Mouse (Mus musculus): ENCODE data around the gene C1qtnf4. TPM values are rescaled to one million over a fixed set of nuclear protein-coding genes. Genes with fewer than 3 reads are reported as not detected.

C1qtnf4 gene
- polyA plus RNA-seq, 1 experiment = 0.04 TPM

- TF ChIP-seq MYOD1 (IDR thresholded peaks at IDR 0.05; ENCODE audit: control insufficient read depth in 1 of 3, insufficient read length in 2 of 3, low read depth in 2 of 3) = no peak
- no peak for TF ChIP-seq MAX (IDR thresholded peaks at IDR 0.05; ENCODE audit: low read depth)
- no peak for TF ChIP-seq MYOG (IDR thresholded peaks at IDR 0.05; ENCODE audit: control insufficient read depth in 1 of 3, insufficient read depth in 1 of 3, insufficient read length in 2 of 3, low read depth in 2 of 3)
- TF ChIP-seq TCF3 (IDR thresholded peaks at IDR 0.05; ENCODE audit: insufficient read length, low read depth) = no peak
- TF ChIP-seq TCF12 (IDR thresholded peaks at IDR 0.05; ENCODE audit: insufficient read depth, poor library complexity, severe bottlenecking) = no peak
- TF ChIP-seq E2F4 (IDR thresholded peaks at IDR 0.05; ENCODE audit: insufficient read depth) = no peak
- TF ChIP-seq REST (IDR thresholded peaks at IDR 0.05; ENCODE audit: insufficient read depth, insufficient read length) = no peak
- no peaks in the 10 kb centered on the region for H3K79me2 ChIP-seq (ENCODE audit: control insufficient read depth, insufficient read depth)
- H3ac ChIP-seq (ENCODE audit: control insufficient read depth, insufficient read length) = no peak overlapping the region
- no peaks in the 10 kb centered on the region for H3K36me3 ChIP-seq (ENCODE audit: control insufficient read depth, insufficient read depth)
- no peak overlapping the region for H3K4me3 ChIP-seq
- no peak overlapping the region for H3K4me2 ChIP-seq (ENCODE audit: low read depth)
- H3K27me3 ChIP-seq (ENCODE audit: control insufficient read depth, insufficient read depth, insufficient read length) = no peaks in the 10 kb centered on the region
These were observed 10.4 kb upstream of the C1qtnf4 start for GRCm38 (mm10) chr2:90875239-90875638.

- Histone ChIP-seq H3K27me3 (ENCODE audit: control insufficient read depth, insufficient read depth, insufficient read length) (no peaks in the 10 kb centered on the region), H3K4me3 (no peak overlapping the region), H3K36me3 (ENCODE audit: control insufficient read depth, insufficient read depth) (no peaks in the 10 kb centered on the region), H3K79me2 (ENCODE audit: control insufficient read depth, insufficient read depth) (no peaks in the 10 kb centered on the region), H3ac (ENCODE audit: control insufficient read depth, insufficient read length) (no peak overlapping the region), H3K4me2 (ENCODE audit: low read depth) (no peak overlapping the region)
- no peak for TF ChIP-seq TCF12 (IDR thresholded peaks at IDR 0.05; ENCODE audit: insufficient read depth, poor library complexity, severe bottlenecking)
- TF ChIP-seq MAX (IDR thresholded peaks at IDR 0.05; ENCODE audit: low read depth) = no peak
These were observed 7.9 kb upstream of the C1qtnf4 start for GRCm38 (mm10) chr2:90877584-90878259.

GRCm38 (mm10) chr2:90879419-90879818 is 6.2 kb upstream of the C1qtnf4 start:
- no peak overlapping the region for H3K4me3 ChIP-seq
- no peak overlapping the region for H3ac ChIP-seq (ENCODE audit: control insufficient read depth, insufficient read length)
- H3K36me3 ChIP-seq (ENCODE audit: control insufficient read depth, insufficient read depth) = no peaks in the 10 kb centered on the region
- no peaks in the 10 kb centered on the region for H3K79me2 ChIP-seq (ENCODE audit: control insufficient read depth, insufficient read depth)
- no peak overlapping the region for H3K4me2 ChIP-seq (ENCODE audit: low read depth)
- no peak for TF ChIP-seq MAX (IDR thresholded peaks at IDR 0.05; ENCODE audit: low read depth)
- TF ChIP-seq SRF (IDR thresholded peaks at IDR 0.05; ENCODE audit: control insufficient read depth, insufficient read length, low read depth) = no peak
- TF ChIP-seq TCF12 (IDR thresholded peaks at IDR 0.05; ENCODE audit: insufficient read depth, poor library complexity, severe bottlenecking) = no peak
- TF ChIP-seq E2F4 (IDR thresholded peaks at IDR 0.05; ENCODE audit: insufficient read depth) = no peak
- no peak for TF ChIP-seq MYOG (IDR thresholded peaks at IDR 0.05; ENCODE audit: control insufficient read depth in 1 of 3, insufficient read depth in 1 of 3, insufficient read length in 2 of 3, low read depth in 2 of 3)
- no peak for TF ChIP-seq USF1 (IDR thresholded peaks at IDR 0.05; ENCODE audit: low read depth)
- no peak for TF ChIP-seq TCF3 (IDR thresholded peaks at IDR 0.05; ENCODE audit: insufficient read length, low read depth)
- no peak for TF ChIP-seq POLR2AphosphoS2 (IDR thresholded peaks at IDR 0.05; ENCODE audit: insufficient read length, low read depth)
- no peak for TF ChIP-seq MYOD1 (IDR thresholded peaks at IDR 0.05; ENCODE audit: control insufficient read depth in 1 of 3, insufficient read length in 2 of 3, low read depth in 2 of 3)
- H3K27me3 ChIP-seq (ENCODE audit: control insufficient read depth, insufficient read depth, insufficient read length) = peaks cover 4% of the 10 kb centered on the region

DNA sequence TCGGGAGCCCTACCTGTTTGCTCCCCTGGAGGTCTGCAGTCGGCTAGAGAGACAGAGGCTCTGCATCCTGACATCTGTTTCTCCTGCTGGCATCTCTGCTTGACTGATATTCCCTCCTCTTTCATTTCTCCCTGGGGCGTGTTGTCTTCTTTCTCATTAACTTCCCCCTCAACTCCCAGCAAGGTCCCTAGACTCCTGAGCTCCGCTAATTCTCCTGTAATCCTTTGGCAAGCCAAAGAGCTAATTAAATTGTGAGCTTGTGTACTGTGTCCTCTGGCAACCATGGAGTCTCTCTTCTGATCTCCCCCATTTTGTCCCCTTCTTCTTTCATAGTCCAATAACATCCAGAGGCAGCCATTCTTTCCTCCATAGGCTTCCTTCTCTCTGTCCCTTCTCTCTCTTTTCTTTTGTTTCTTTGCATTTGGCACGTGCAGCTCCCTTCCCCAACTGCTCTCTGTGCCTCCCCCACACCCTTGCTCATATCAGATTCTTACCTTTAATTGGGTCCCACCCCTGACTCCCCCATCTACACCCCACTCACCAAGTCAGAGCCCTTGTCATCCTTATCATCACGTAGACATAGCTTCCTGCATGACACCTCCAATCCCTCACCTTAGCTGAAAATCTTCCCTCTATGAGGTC is 5.4 kb upstream of the C1qtnf4 start:
- Histone ChIP-seq H3K27me3 (ENCODE audit: control insufficient read depth, insufficient read depth, insufficient read length) (peaks cover 13% of the 10 kb centered on the region), H3K79me2 (ENCODE audit: control insufficient read depth, insufficient read depth) (no peaks in the 10 kb centered on the region), H3ac (ENCODE audit: control insufficient read depth, insufficient read length) (no peak overlapping the region), H3K4me3 (no peak overlapping the region), H3K36me3 (ENCODE audit: control insufficient read depth, insufficient read depth) (no peaks in the 10 kb centered on the region), H3K4me2 (ENCODE audit: low read depth) (no peak overlapping the region)
- TF ChIP-seq REST (IDR thresholded peaks at IDR 0.05; ENCODE audit: insufficient read depth, insufficient read length) (no peak), POLR2A (IDR thresholded peaks at IDR 0.05; ENCODE audit: insufficient read length, low read depth) (no peak), TCF3 (IDR thresholded peaks at IDR 0.05; ENCODE audit: insufficient read length, low read depth) (no peak), E2F4 (IDR thresholded peaks at IDR 0.05; ENCODE audit: insufficient read depth) (no peak), CEBPB (IDR thresholded peaks at IDR 0.05; ENCODE audit: insufficient read depth, poor library complexity, severe bottlenecking) (no peak), POLR2AphosphoS2 (IDR thresholded peaks at IDR 0.05; ENCODE audit: insufficient read length, low read depth) (no peak)

DNA sequence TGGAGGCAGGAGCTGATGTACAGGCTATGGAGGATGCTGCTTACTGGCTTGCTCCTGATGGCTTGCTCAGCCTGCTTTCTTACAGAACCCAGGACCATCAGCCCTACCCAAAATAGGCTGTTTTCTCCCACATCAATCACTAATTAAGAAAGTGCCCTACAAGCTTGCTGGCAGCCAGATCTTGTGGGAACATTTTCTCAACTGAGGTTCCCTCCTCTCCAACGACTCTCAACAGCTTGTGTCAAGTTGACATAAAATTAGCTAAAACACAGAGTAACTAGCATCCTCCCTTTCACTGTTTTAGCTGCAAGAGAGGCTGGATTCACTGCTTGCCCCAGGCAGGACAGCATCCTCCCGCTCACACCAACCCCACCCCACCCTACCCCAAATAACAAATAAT is 3.8 kb upstream of the C1qtnf4 start:
- Histone ChIP-seq H3K27me3 (ENCODE audit: control insufficient read depth, insufficient read depth, insufficient read length) (peaks cover 29% of the 10 kb centered on the region), H3K4me2 (ENCODE audit: low read depth) (no peak overlapping the region), H3K4me3 (no peak overlapping the region), H3K79me2 (ENCODE audit: control insufficient read depth, insufficient read depth) (no peaks in the 10 kb centered on the region), H3ac (ENCODE audit: control insufficient read depth, insufficient read length) (no peak overlapping the region), H3K36me3 (ENCODE audit: control insufficient read depth, insufficient read depth) (no peaks in the 10 kb centered on the region)
- TF ChIP-seq POLR2A (IDR thresholded peaks at IDR 0.05; ENCODE audit: insufficient read length, low read depth) = no peak
- TF ChIP-seq MAX (IDR thresholded peaks at IDR 0.05; ENCODE audit: low read depth) = no peak
- no peak for TF ChIP-seq REST (IDR thresholded peaks at IDR 0.05; ENCODE audit: insufficient read depth, insufficient read length)
- TF ChIP-seq USF1 (IDR thresholded peaks at IDR 0.05; ENCODE audit: low read depth) = no peak
- TF ChIP-seq TCF12 (IDR thresholded peaks at IDR 0.05; ENCODE audit: insufficient read depth, poor library complexity, severe bottlenecking) = no peak
- no peak for TF ChIP-seq MYOG (IDR thresholded peaks at IDR 0.05; ENCODE audit: control insufficient read depth in 1 of 3, insufficient read depth in 1 of 3, insufficient read length in 2 of 3, low read depth in 2 of 3)
- no peak for TF ChIP-seq CEBPB (IDR thresholded peaks at IDR 0.05; ENCODE audit: insufficient read depth, poor library complexity, severe bottlenecking)
- TF ChIP-seq POLR2AphosphoS2 (IDR thresholded peaks at IDR 0.05; ENCODE audit: insufficient read length, low read depth) = no peak
- TF ChIP-seq SRF (IDR thresholded peaks at IDR 0.05; ENCODE audit: control insufficient read depth, insufficient read length, low read depth) = no peak
- no peak for TF ChIP-seq MYOD1 (IDR thresholded peaks at IDR 0.05; ENCODE audit: control insufficient read depth in 1 of 3, insufficient read length in 2 of 3, low read depth in 2 of 3)
- TF ChIP-seq E2F4 (IDR thresholded peaks at IDR 0.05; ENCODE audit: insufficient read depth) = no peak
- TF ChIP-seq TCF3 (IDR thresholded peaks at IDR 0.05; ENCODE audit: insufficient read length, low read depth) = no peak
